Mouse (Mus musculus) limb, embryonic 14.5 days (tissue): ENCODE data around the gene Naif1. TPM values are rescaled to one million over a fixed set of nuclear protein-coding genes. Genes with fewer than 3 reads are reported as not detected.

Experiments
- ATAC-seq: fragments of 200-750 bp; cut with Nextera tagmentation; 2 replicates; pipeline ENCODE4 v1.8.0; 2017; ENCODE audit warnings: low read depth, moderate number of reproducible peaks, moderate TSS enrichment; ENCODE audit not compliant: low FRiP score
- DNase-seq: peaks from one replicate; pipeline ENCODE4 v3.0.0-alpha.2; 2015; ENCODE audit warnings: low spot score
- H3K27ac ChIP-seq: fragments of 300-500 bp; sonication (generic); replicated peaks from 2 replicates; pipeline ENCODE4 v1.5.1; 2014; ENCODE audit warnings: low read depth, mild to moderate bottlenecking, low read length, moderate library complexity, mixed read lengths
- H3K27me3 ChIP-seq: fragments of 300-500 bp; sonication (generic); 2 replicates; pipeline ENCODE4 v1.6.1; 2014; ENCODE audit warnings: low read length, mixed read lengths; ENCODE audit not compliant: control insufficient read depth, insufficient read depth
- H3K36me3 ChIP-seq: fragments of 300-500 bp; sonication (generic); 2 replicates; pipeline ENCODE4 v1.6.1; 2014; ENCODE audit warnings: mild to moderate bottlenecking, low read length, moderate library complexity, mixed read lengths; ENCODE audit not compliant: control insufficient read depth, insufficient read depth
- H3K4me1 ChIP-seq: fragments of 300-500 bp; sonication (generic); 2 replicates; pipeline ENCODE4 v1.6.1; 2014; ENCODE audit warnings: antibody characterized with exemption, low read length, mixed read lengths; ENCODE audit not compliant: control insufficient read depth, insufficient read depth
- H3K4me2 ChIP-seq: fragments of 300-500 bp; sonication (generic); replicated peaks from 2 replicates; pipeline ENCODE4 v1.6.1; 2014; ENCODE audit warnings: low read depth, mild to moderate bottlenecking, low read length, moderate library complexity; ENCODE audit not compliant: severe bottlenecking
- H3K4me3 ChIP-seq: fragments of 300-500 bp; sonication (generic); replicated peaks from 2 replicates; pipeline ENCODE4 v1.5.1; 2014; ENCODE audit warnings: low read length
- H3K9ac ChIP-seq: fragments of 300-500 bp; sonication (generic); 2 replicates; pipeline ENCODE4 v1.6.1; 2014; ENCODE audit warnings: mild to moderate bottlenecking, low read depth, low read length, moderate library complexity; ENCODE audit not compliant: severe bottlenecking
- H3K9me3 ChIP-seq: fragments of 300-500 bp; sonication (generic); 2 replicates; pipeline ENCODE4 v1.6.1; 2016; ENCODE audit warnings: low read length; ENCODE audit not compliant: control insufficient read depth
- POLR2A ChIP-seq: fragments of 200-500 bp; IDR thresholded peaks from 2 replicates; pipeline ENCODE4 v1.8.0; 2012; ENCODE audit warnings: inconsistent platforms, mild to moderate bottlenecking, moderate library complexity, borderline replicate concordance; ENCODE audit not compliant: insufficient read depth, insufficient read length; ENCODE audit errors: extremely low read depth
- WGBS: fragments of 180-500 bp; shearing (Covaris S2); extraction: QIAGEN DNeasy Blood & Tissue Kit; methylation state at CpG from one replicate; pipeline ENCODE4 v1.1.7; 2014; 5-methylcytosine and 5-hydroxymethylcytosine counted together
- polyA plus RNA-seq, 2 experiments: library from polyadenylated mRNA; depleted of rRNA in 1 of 2; stranded (reverse) in 1 of 2; unstranded in 1 of 2; fragments of >200 nt; fragmentation: Nextera tagmentation in 1 of 2; extraction: Ambion mirVana in 1 of 2; gene quantifications; 2 replicates each; pipeline versions ENCODE4 v1.2.1 to v1.2.3; 2012 to 2014

Gene Naif1
- polyA plus RNA-seq, 2 experiments: 4.2 to 4.5 TPM

DNA sequence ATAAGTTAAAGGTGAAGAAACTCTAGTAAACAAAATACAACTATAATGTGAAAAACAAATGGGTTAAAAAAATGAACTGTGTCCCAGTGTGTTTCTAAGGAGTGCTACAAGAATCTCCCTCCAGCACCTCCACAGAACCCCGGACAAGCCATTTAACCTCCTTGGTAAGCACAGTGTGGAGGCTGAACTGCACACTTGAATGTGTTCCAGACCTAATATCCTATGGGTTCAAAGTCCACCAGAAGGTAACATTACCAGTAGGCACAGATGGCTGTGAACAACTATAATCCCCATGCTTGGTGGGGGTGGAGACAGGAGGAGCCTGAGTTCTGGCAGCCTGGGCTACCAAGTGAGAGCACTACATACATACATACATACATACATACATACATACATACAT lies 9.6 kb upstream of the Naif1 start:
- Histone ChIP-seq H3K27me3 (no peaks in the 10 kb centered on the region), H3K9me3 (no peaks in the 10 kb centered on the region), H3K27ac (no peak overlapping the region), H3K4me2 (no peak overlapping the region), H3K9ac (no peak overlapping the region), H3K4me1 (0 out of 2 replicates have a peak, but pooled peaks cover 7% of the 10 kb centered on the region), H3K36me3 (peaks cover 2% of the 10 kb centered on the region), H3K4me3 (no peak overlapping the region)
- TF ChIP-seq POLR2A: no peak
- ATAC-seq (no peak), DNase-seq (no peak)
- 76% methylated on average over 1 of the region's 1 CpGs for WGBS

DNA sequence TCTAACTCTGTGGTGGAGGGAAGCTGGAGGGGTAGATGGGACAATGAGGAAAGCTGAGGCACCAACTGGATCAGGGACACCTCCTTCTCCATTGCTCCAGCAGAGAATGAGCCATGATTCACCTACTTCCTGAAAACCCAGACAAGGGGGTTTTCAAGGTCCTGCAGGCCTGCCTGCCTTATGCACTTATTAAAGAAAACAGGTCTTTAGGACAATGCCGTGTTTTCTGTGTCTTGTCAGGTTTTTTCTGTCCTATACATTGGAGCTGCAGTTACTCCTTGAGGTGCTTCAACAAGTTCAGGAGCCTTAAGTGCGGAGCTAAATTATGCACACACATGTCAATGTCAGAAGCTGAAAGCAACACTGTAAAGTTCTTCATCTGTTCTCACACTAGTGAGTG lies 8.7 kb upstream of the Naif1 start:
- H3K4me3 ChIP-seq: no peak overlapping the region
- TF ChIP-seq POLR2A: no peak
- no peak overlapping the region for H3K27ac ChIP-seq
- no peaks in the 10 kb centered on the region for H3K27me3 ChIP-seq
- H3K4me1 ChIP-seq: 0 out of 2 replicates have a peak, but pooled peaks cover 6% of the 10 kb centered on the region
- DNase-seq: no peak
- ATAC-seq: no peak
- no peak overlapping the region for H3K9ac ChIP-seq
- H3K36me3 ChIP-seq: peaks cover 2% of the 10 kb centered on the region
- 92% methylated on average over 2 of the region's 2 CpGs for WGBS
- H3K4me2 ChIP-seq: no peak overlapping the region
- H3K9me3 ChIP-seq: no peaks in the 10 kb centered on the region

DNA sequence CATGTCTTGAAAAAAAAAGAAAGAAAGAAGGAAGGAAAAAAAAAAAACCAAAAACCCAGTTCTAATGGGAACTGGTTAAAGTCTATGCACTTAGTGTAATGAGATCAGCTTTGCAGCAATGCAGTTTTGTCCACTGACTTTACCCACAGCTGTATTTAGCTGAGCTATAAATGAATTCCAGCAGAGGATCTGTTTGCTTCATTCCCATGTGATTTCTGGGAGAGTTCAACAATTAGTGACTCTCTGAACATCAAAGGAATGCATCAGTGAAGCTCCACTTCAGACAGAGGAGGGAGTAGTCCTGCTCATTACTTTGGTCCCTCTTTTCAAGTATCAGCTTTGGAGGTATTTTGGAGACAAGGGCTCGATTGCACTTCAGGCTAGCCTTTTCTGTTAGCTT lies 4.7 kb upstream of the Naif1 start:
- H3K27ac ChIP-seq: no peak overlapping the region
- peaks cover 2% of the 10 kb centered on the region for H3K36me3 ChIP-seq

DNA sequence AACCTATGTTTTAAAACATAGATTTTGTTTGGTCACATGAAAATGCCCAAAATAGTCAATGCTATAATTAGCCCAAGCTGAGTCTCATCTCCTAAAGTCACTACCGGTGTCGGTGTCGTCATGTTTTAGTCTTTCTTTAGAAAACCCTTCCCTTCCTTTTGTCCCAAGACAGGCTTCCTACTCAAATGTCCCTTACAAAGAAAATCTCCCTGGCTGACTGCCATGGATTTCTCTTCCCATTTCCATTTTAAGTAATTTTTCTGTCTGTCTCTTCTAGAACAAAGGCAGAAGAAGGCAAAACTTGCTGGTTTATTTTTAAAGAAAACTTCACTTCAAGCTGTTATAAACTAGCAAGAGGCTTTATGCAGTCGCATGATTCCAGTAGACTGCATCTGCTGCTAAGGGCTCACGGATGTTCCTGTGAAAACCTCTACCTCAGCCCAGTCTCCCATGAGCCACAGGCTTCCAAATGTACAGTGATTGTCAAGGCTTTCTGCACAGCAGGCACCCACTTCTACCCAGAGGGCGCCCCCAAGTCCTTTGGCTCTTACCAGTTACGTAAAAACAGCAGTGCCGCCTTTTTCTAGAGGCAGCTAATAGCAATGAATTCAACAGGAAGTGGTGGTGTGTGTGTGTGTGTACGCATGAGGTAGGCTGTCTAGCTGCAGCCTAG lies 2.9 kb upstream of the Naif1 start:
- ATAC-seq (no peak), DNase-seq (peak; percentile 44)
- Histone ChIP-seq H3K4me1 (peaks cover 19% of the 10 kb centered on the region), H3K4me3 (no peak overlapping the region), H3K9ac (peak overlapping the region; percentile 18; the same call in 1 of the 2 replicates), H3K27me3 (no peaks in the 10 kb centered on the region), H3K4me2 (no peak overlapping the region), H3K27ac (peak overlapping the region; percentile 55), H3K9me3 (no peaks in the 10 kb centered on the region), H3K36me3 (no peaks in the 10 kb centered on the region; the same call in 1 of the 2 replicates)
- WGBS: 63% methylated on average over 9 of the region's 9 CpGs
- no peak for TF ChIP-seq POLR2A

More for the DNA sequence above, 4.7 kb upstream of the Naif1 start:
- Histone ChIP-seq H3K9ac (no peak overlapping the region), H3K4me2 (no peak overlapping the region), H3K27me3 (no peaks in the 10 kb centered on the region), H3K4me1 (peaks cover 12% of the 10 kb centered on the region), H3K9me3 (no peaks in the 10 kb centered on the region), H3K4me3 (no peak overlapping the region)
- 70% methylated on average over 1 of the region's 1 CpGs for WGBS
- TF ChIP-seq POLR2A: no peak
- DNase-seq (no peak), ATAC-seq (no peak)

DNA sequence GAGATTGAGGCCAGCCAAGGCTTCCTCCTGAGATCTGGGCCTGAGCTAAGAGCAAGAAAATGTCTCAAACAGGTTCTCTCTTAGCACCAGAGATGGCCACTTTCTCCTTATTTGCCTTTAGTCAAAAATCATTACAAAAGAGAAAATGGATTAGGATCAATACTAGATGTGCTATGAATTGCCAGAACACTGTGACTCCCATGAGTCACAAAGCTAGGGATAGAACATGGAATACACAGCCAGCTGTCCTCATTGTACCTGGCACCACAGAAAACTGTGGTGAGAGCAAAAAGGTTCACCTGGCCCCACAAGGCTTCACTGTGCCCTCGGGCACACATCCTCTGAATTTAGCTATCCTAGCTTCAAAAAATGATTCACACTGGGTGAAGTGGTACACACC lies 1.8 kb upstream of the Naif1 start:
- Histone ChIP-seq H3K27ac (no peak overlapping the region), H3K4me1 (peaks cover 27% of the 10 kb centered on the region), H3K36me3 (no peaks in the 10 kb centered on the region; the same call in 1 of the 2 replicates), H3K4me3 (no peak overlapping the region), H3K4me2 (no peak overlapping the region), H3K9me3 (no peaks in the 10 kb centered on the region), H3K27me3 (no peaks in the 10 kb centered on the region), H3K9ac (no peak overlapping the region)
- no peak for TF ChIP-seq POLR2A
- 83% methylated on average over 1 of the region's 1 CpGs for WGBS
- DNase-seq (no peak), ATAC-seq (no peak)
